Mouse (Mus musculus) hematopoietic multipotent progenitor cell, adult 10-12 weeks (in vitro differentiated cells): ENCODE measurements around the gene Gna14. TPM values are rescaled to one million over a fixed set of nuclear protein-coding genes. Genes with fewer than 3 reads are reported as not detected.

Source experiments
- polyA plus RNA-seq: library from polyadenylated mRNA; stranded (reverse); fragments of >175 nt; gene quantifications from 2 replicates; pipeline ENCODE4 v1.2.3, GENCODE M21; 2012; ENCODE audit warnings: low replicate concordance

Gna14 gene
- 0.13 and 0.17 TPM in 2 replicates for polyA plus RNA-seq

DNA sequence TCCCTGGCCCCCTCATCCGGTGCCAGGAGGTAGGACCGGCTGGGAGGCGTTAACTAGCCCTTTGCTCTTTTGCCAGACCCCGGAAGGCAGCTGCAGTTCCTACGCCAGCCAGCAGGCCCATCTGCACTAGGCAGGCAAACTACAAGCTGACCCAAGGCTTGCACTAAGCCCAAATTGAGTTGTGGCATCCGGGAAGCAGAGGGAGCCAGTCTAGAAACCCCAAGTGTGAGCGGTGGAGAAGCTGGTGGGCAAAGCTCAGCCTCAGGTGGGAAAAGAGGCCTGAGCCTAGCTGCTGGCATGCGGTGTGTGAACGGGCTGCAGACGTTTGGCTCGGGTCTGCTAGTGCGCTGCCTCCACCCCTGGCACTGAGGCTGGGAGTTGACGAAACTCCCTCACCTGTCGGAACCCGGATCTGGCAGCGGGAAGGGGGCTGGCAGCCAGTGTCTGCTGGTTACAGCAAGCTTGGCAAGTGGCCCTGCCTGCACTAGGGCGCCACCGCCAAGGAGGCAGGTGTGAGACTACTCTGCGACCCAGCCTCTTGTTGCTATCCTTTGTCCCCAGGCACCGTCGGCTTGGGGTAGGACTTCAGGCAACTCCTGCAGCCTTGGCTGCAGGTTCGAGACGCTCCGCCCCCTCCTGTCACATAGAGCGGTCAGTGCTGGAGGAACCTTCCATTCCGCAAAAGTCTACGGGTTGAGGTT is at the start of gene Gna14:
Gna14 (plus strand) TSS at position 232 of the 701 bp plus-strand sequence.

